In the genomic region with DNA sequence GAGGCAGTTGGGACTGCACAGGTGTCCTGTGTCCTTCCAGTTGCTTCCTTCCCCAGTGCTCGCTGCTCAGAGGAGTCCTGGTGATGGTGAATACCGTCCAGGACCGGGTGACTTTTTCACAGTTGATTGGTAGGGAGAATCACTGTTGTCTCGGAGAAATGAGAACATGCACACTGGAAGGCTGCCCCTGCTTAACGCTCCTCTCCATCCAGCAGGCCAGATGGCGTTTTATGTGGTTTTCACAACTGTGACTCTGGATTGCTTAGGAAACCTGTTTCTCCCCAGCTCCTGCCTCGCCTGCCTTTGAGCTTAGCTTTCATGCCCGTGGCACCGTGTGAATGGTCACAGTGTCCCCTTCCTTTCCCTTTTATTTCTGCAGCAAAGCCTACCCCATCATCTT, we compare ENCODE assay signal across 17 mouse cellular contexts.
A peak's percentile ranks its signal among the peaks of the same experiment; 100 is the strongest.
DNase-seq lines count a peak whose midpoint lies in the region; ATAC-seq and TF ChIP-seq lines count a peak whose summit lies in the region.
"Had no signal": no experiment of that assay in that cellular context is flagged by ENCODE, and none has a peak within 500 bp of the region (broad histone marks: within the 10 kb centered on the region; RNA-seq: fewer than 3 reads in every experiment).

No protein-coding gene starts in this region.

- no peak overlapping the region for H3K4me2 ChIP-seq in limb, embryonic 11.5 days (ENCODE audit: low read depth, severe bottlenecking)
- H3K4me2 ChIP-seq: neural tube, embryonic 13.5 days had no signal

- no peak for TF ChIP-seq POLR2A in lung, adult 2 months (IDR thresholded peaks at IDR 0.05; ENCODE audit: borderline replicate concordance, extremely low read depth, low read depth, low read length)

- no peak overlapping the region for H3K4me3 ChIP-seq in layer of hippocampus, adult 2 months
- no peak overlapping the region for H3K4me3 ChIP-seq in limb, embryonic 11.5 days (ENCODE audit: low read depth, low read length)
- no peak overlapping the region for H3K4me3 ChIP-seq in lung, adult 2 months (replicated peaks; ENCODE audit: extremely low read depth, low read depth, low read length)
- H3K4me3 ChIP-seq: neural tube, embryonic 13.5 days had no signal

- 0 out of 2 replicates have a peak, but pooled peaks have one; percentile 26 for ATAC-seq in limb, embryonic 11.5 days (ENCODE audit: insufficient number of reproducible peaks, low FRiP score, low TSS enrichment, low read depth)
- ATAC-seq: midbrain, embryonic 16.5 days had no signal

- no peak for TF ChIP-seq CTCF in layer of hippocampus, adult 2 months (conservative IDR thresholded peaks at IDR 0.05)
- no peak for TF ChIP-seq CTCF in lung, adult 2 months (IDR thresholded peaks at IDR 0.05; ENCODE audit: insufficient read depth, low read length)

- peak; percentile 49 to 58 for DNase-seq in cerebellum, postnatal 10 days
- no peak for DNase-seq in cerebellum, adult 8-10 months
- DNase-seq in layer of hippocampus, adult 2 months (ENCODE audit: low spot score in 2 of 2), result peak; percentile 17 to 42
- DNase-seq in layer of hippocampus, postnatal 25 days (ENCODE audit: extremely low spot score in 1 of 2, low spot score in 1 of 2), result no peak
- peak; percentile 23 to 43 for DNase-seq in cerebellum, postnatal 14 days
- DNase-seq in limb, embryonic 11.5 days (ENCODE audit: low spot score), result peak; percentile 47
- no peak for DNase-seq in lung, adult 2 months
- DNase-seq in spleen, postnatal 36 days (ENCODE audit: low spot score in 2 of 2), result no peak
- DNase-seq: adrenal gland, adult 2 months; B cell, adult 2 months; embryo, embryonic 11 days; gastrocnemius, postnatal 10 days; lung, adult 18-20 months; retina, postnatal 1 day; thymus, adult 18-20 months had no signal

- WGBS in limb, embryonic 11.5 days, result 45% methylated on average over 9 of the region's 9 CpGs
- 76% methylated on average over 9 of the region's 9 CpGs for WGBS in lung, adult 2 months

- H3K9ac ChIP-seq in limb, embryonic 11.5 days (ENCODE audit: low read length), result no peak overlapping the region
- H3K9ac ChIP-seq: neural tube, embryonic 13.5 days had no signal

- no peaks in the 10 kb centered on the region for H3K9me3 ChIP-seq in limb, embryonic 11.5 days (ENCODE audit: control insufficient read depth, low read length)
- H3K9me3 ChIP-seq: neural tube, embryonic 13.5 days had no signal

- H3K27me3 ChIP-seq in limb, embryonic 11.5 days (ENCODE audit: control insufficient read depth, insufficient read depth, low read length), result no peaks in the 10 kb centered on the region
- H3K27me3 ChIP-seq: neural tube, embryonic 13.5 days had no signal

- peak overlapping the region; percentile 21; the same call in 1 of the 2 replicates for H3K27ac ChIP-seq in layer of hippocampus, adult 2 months
- peak overlapping the region; percentile 64; the same call in 1 of the 2 replicates for H3K27ac ChIP-seq in limb, embryonic 11.5 days (replicated peaks; ENCODE audit: low read depth, low read length)
- H3K27ac ChIP-seq: neural tube, embryonic 13.5 days had no signal

- H3K4me1 ChIP-seq in limb, embryonic 11.5 days (ENCODE audit: control insufficient read depth, insufficient read depth, low read length), result peaks cover 17% of the 10 kb centered on the region
- H3K4me1 ChIP-seq in lung, adult 2 months (ENCODE audit: control insufficient read depth, insufficient read depth, low read length), result no peaks in the 10 kb centered on the region

- no peaks in the 10 kb centered on the region for H3K36me3 ChIP-seq in limb, embryonic 11.5 days (ENCODE audit: control insufficient read depth, insufficient read depth, low read length)
- H3K36me3 ChIP-seq: neural tube, embryonic 13.5 days had no signal

Comparison
In these comparisons a context has a peak if more than half of its experiments do, and no peak if none do; other contexts are left out.
1. DNase-seq: peak in cerebellum, postnatal 10 days (2 of 2), layer of hippocampus, adult 2 months (2 of 2), cerebellum, postnatal 14 days (2 of 2) and limb, embryonic 11.5 days (single experiment); none in cerebellum, adult 8-10 months (single experiment), layer of hippocampus, postnatal 25 days (0 of 2), lung, adult 2 months (single experiment) and spleen, postnatal 36 days (0 of 2).